Mouse (Mus musculus) heart, postnatal 14 days (tissue): ENCODE results near the gene Asb17. TPM values are rescaled to one million over a fixed set of nuclear protein-coding genes. Genes with fewer than 3 reads are reported as not detected.

Experiments used
- DNase-seq, 2 experiments: peaks; one replicate each; pipeline ENCODE4 v3.0.0; 2021 to 2022
- intact Hi-C: fragments of 180-260 bp; cut with DNase I; formaldehyde crosslinking; loops from one replicate; pipeline ENCODE4 v1.15.1; 2025
- total RNA-seq, 2 experiments: library from RNA; stranded (reverse); gene quantifications; 2 replicates each; pipeline ENCODE4 v1.2.3; 2021

The Asb17 gene
- total RNA-seq, 2 experiments from 2014 or later = not detected

GRCm38 (mm10) chr3:153867149-153868136, 23.4 kb downstream of the Asb17 start:
- intact Hi-C loops = no loop called here
- DNase-seq = no peak

- intact Hi-C loops = no loop called here
- DNase-seq = no peak
Observed at GRCm38 (mm10) chr3:153871396-153871795, 27.4 kb downstream of the Asb17 start.

- intact Hi-C loops = no loop called here
- no peak for DNase-seq
Observed at GRCm38 (mm10) chr3:153886296-153886695, 42.3 kb downstream of the Asb17 start.

GRCm38 (mm10) chr3:153888141-153888540, 44.1 kb downstream of the Asb17 start:
- intact Hi-C loops = no loop called here
- no peak for DNase-seq

GRCm38 (mm10) chr3:153889188-153889781, 45.3 kb downstream of the Asb17 start:
- intact Hi-C loops = no loop called here
- DNase-seq = no peak

- DNase-seq = no peak
- intact Hi-C loops = no loop called here
Observed at GRCm38 (mm10) chr3:153895454-153895853, 51.4 kb downstream of the Asb17 start.

- intact Hi-C loops = no loop called here
- DNase-seq = no peak
Observed at GRCm38 (mm10) chr3:153897216-153897615, 53.2 kb downstream of the Asb17 start.

- intact Hi-C loops = loop anchor here (5.0 kb wide), 1 partner anchor 325 kb away; no protein-coding TSS in a partner anchor
- no peak for DNase-seq
Observed at GRCm38 (mm10) chr3:153901904-153902303, 57.9 kb downstream of the Asb17 start.

- intact Hi-C loops = loop anchor here (5.0 kb wide), 1 partner anchor 325 kb away; no protein-coding TSS in a partner anchor
- DNase-seq = no peak
Observed at GRCm38 (mm10) chr3:153902595-153902994, 58.6 kb downstream of the Asb17 start.

- peak; percentile 40 to 63 for DNase-seq
- intact Hi-C loops = loop anchor here (5.0 kb wide), 1 partner anchor 323 kb away; no protein-coding TSS in a partner anchor
Observed at GRCm38 (mm10) chr3:153904586-153904985, 60.6 kb downstream of the Asb17 start.

Other genes with a start within 250 kb of the Asb17 start
- 10 to 100 TPM in 1 of 2 experiments, 1 to 10 TPM in 1; 9.9 to 12.6 TPM for gene St6galnac3, start 119.0 kb upstream of the Asb17 start, total RNA-seq
- gene Msh4, start 61.9 kb downstream of the Asb17 start, total RNA-seq = under 1 TPM; 0.10 to 0.24 TPM
- 100 to 1,000 TPM in 1 of 2 experiments, 10 to 100 TPM in 1; 90.2 to 105 TPM for gene Rabggtb, start 68.8 kb downstream of the Asb17 start, total RNA-seq
- 100 to 1,000 TPM; 980 to 999 TPM for gene Acadm, start 100.4 kb downstream of the Asb17 start, total RNA-seq
- gene Slc44a5, start 129.2 kb downstream of the Asb17 start, total RNA-seq = under 1 TPM; 0.22 to 0.31 TPM